Mouse (Mus musculus): ENCODE measurements around the gene Nox1. TPM values are rescaled to one million over a fixed set of nuclear protein-coding genes. Genes with fewer than 3 reads are reported as not detected.

Nox1 gene
- total RNA-seq, 2 experiments from 2014 or later = 0.04 TPM; not detected in 1

- ATAC-seq (replicated peaks; ENCODE audit: poor library complexity) = no peak
These were observed 87.9 kb downstream of the Nox1 start for GRCm38 (mm10) chrX:134133821-134134220.

- ATAC-seq (replicated peaks; ENCODE audit: poor library complexity) = peak; percentile 68
These were observed 89.5 kb downstream of the Nox1 start for GRCm38 (mm10) chrX:134132295-134132694.

GRCm38 (mm10) chrX:134128549-134128948 is 93.2 kb downstream of the Nox1 start:
- ATAC-seq (replicated peaks; ENCODE audit: poor library complexity) = no peak

- peak; percentile 100 for ATAC-seq (replicated peaks; ENCODE audit: poor library complexity)
These were observed 105.3 kb downstream of the Nox1 start for GRCm38 (mm10) chrX:134116417-134116816.

- ATAC-seq (replicated peaks; ENCODE audit: poor library complexity) = no peak
These were observed 110.0 kb downstream of the Nox1 start for GRCm38 (mm10) chrX:134111767-134112166.

GRCm38 (mm10) chrX:134102641-134103040 is 119.1 kb downstream of the Nox1 start:
- ATAC-seq (replicated peaks; ENCODE audit: poor library complexity) = no peak

GRCm38 (mm10) chrX:134085453-134085852 is 136.3 kb downstream of the Nox1 start:
- no peak for ATAC-seq (replicated peaks; ENCODE audit: poor library complexity)

- peak; percentile 12 for ATAC-seq (replicated peaks; ENCODE audit: poor library complexity)
These were observed 162.0 kb downstream of the Nox1 start for GRCm38 (mm10) chrX:134059764-134060163.

- ATAC-seq (replicated peaks; ENCODE audit: poor library complexity) = peak; percentile 96
These were observed 162.6 kb downstream of the Nox1 start, which contains the start of gene Cstf2 for GRCm38 (mm10) chrX:134058987-134059712. Gene Cstf2 (plus strand): TSS chrX:134059187.

- ATAC-seq (replicated peaks; ENCODE audit: poor library complexity) = no peak
These were observed 163.5 kb downstream of the Nox1 start for GRCm38 (mm10) chrX:134058040-134058875.

GRCm38 (mm10) chrX:134056897-134057296 is 164.9 kb downstream of the Nox1 start:
- no peak for ATAC-seq (replicated peaks; ENCODE audit: poor library complexity)

- ATAC-seq (replicated peaks; ENCODE audit: poor library complexity) = 0 out of 2 replicates have a peak, but pooled peaks have one; percentile 54
These were observed 172.8 kb downstream of the Nox1 start for GRCm38 (mm10) chrX:134048994-134049393.

Other genes with a start within 250 kb of the Nox1 start
- gene Sytl4, start 240.1 kb downstream of the Nox1 start, total RNA-seq (2015) = 1.3 and 1.9 TPM in 2 replicates
- gene Sytl4, start 240.1 kb downstream of the Nox1 start, total RNA-seq (2017) = 2.2 and 5.2 TPM in 2 replicates
- 65.6 and 75.7 TPM in 2 replicates for gene Cstf2, start 162.8 kb downstream of the Nox1 start, total RNA-seq (2015)
- 83.0 and 93.4 TPM in 2 replicates for gene Cstf2, start 162.8 kb downstream of the Nox1 start, total RNA-seq (2017)
- 0.59 and 1.4 TPM in 2 replicates for gene Xkrx, start 59.9 kb downstream of the Nox1 start, total RNA-seq (2015)
- gene Xkrx, start 59.9 kb downstream of the Nox1 start, total RNA-seq (2017) = not detected in 2 replicates
- gene Arl13a, start 34.5 kb downstream of the Nox1 start, total RNA-seq (2015) = not detected in 2 replicates
- not detected in 2 replicates for gene Arl13a, start 34.5 kb downstream of the Nox1 start, total RNA-seq (2017)
- 29.4 and 32.6 TPM in 2 replicates for gene Trmt2b, start 55.0 kb upstream of the Nox1 start, total RNA-seq (2015)
- gene Trmt2b, start 55.0 kb upstream of the Nox1 start, total RNA-seq (2017) = 35.6 and 37.4 TPM in 2 replicates
- not detected in 2 replicates for gene Tmem35a, start 73.3 kb upstream of the Nox1 start, total RNA-seq (2015)
- gene Tmem35a, start 73.3 kb upstream of the Nox1 start, total RNA-seq (2017) = not detected in 2 replicates
- 34.5 and 38.5 TPM in 2 replicates for gene Cenpi, start 86.1 kb upstream of the Nox1 start, total RNA-seq (2015)
- gene Cenpi, start 86.1 kb upstream of the Nox1 start, total RNA-seq (2017) = 35.3 and 42.9 TPM in 2 replicates
- gene Drp2, start 182.6 kb upstream of the Nox1 start, total RNA-seq (2015) = 0.10 and 0.57 TPM in 2 replicates
- 0.27 TPM in 1 of 2 replicates, not detected in the other for gene Drp2, start 182.6 kb upstream of the Nox1 start, total RNA-seq (2017)